Mouse (Mus musculus) adrenal gland, adult 2 months (tissue): ENCODE results near the gene Rffl. TPM values are rescaled to one million over a fixed set of nuclear protein-coding genes. Genes with fewer than 3 reads are reported as not detected.
A peak's percentile ranks its signal among the peaks of the same experiment; 100 is the strongest.
"Not testable (repeated sequence)": the region's sequence is repeated elsewhere in the genome, so short reads cannot be mapped to it uniquely, and the experiment has no call there.

Experiments
- DNase-seq: peaks from one replicate; pipeline ENCODE4 v3.0.0; 2021
- polyA plus RNA-seq: library from polyadenylated mRNA; depleted of rRNA; stranded (reverse); fragments of >200 nt; gene quantifications from 2 replicates; pipeline ENCODE4 v1.2.3, GENCODE M21; 2012
- total RNA-seq, 2 experiments: library from RNA; stranded (reverse); gene quantifications; 2 replicates each; pipeline ENCODE4 v1.2.3; 2021

The Rffl gene
- total and polyA plus RNA-seq, 3 experiments = 5.3 to 10.6 (median 7.4) TPM

GRCm38 (mm10) chr11:82845415-82846078 is 25.5 kb downstream of the Rffl start:
- DNase-seq = peak; percentile 92

GRCm38 (mm10) chr11:82844771-82845414 is 26.1 kb downstream of the Rffl start:
- peak; percentile 13 for DNase-seq

- no peak for DNase-seq
These were observed 32.5 kb downstream of the Rffl start for GRCm38 (mm10) chr11:82838511-82838910.

- DNase-seq = no peak
These were observed 33.2 kb downstream of the Rffl start for GRCm38 (mm10) chr11:82837848-82838247.

- DNase-seq = no peak
These were observed 33.8 kb downstream of the Rffl start for GRCm38 (mm10) chr11:82837192-82837591.

- no peak for DNase-seq
These were observed 35.2 kb downstream of the Rffl start for GRCm38 (mm10) chr11:82835616-82836432.

GRCm38 (mm10) chr11:82834359-82834758 is 36.7 kb downstream of the Rffl start:
- not testable (repeated sequence) for DNase-seq

- no peak for DNase-seq
These were observed 37.1 kb downstream of the Rffl start for GRCm38 (mm10) chr11:82833929-82834328.

- DNase-seq = not testable (repeated sequence)
These were observed 38.6 kb downstream of the Rffl start for GRCm38 (mm10) chr11:82832402-82832801.

- no peak for DNase-seq
These were observed 39.8 kb downstream of the Rffl start for GRCm38 (mm10) chr11:82831008-82831893.

- DNase-seq = no peak
These were observed 44.2 kb downstream of the Rffl start for GRCm38 (mm10) chr11:82826818-82827217.

- no peak for DNase-seq
These were observed 50.1 kb downstream of the Rffl start for GRCm38 (mm10) chr11:82820788-82821456.

- DNase-seq = peak; percentile 33
These were observed 51.7 kb downstream of the Rffl start for GRCm38 (mm10) chr11:82819350-82819749.

GRCm38 (mm10) chr11:82808485-82808884 is 62.5 kb downstream of the Rffl start:
- DNase-seq = no peak

GRCm38 (mm10) chr11:82807370-82807769 is 63.6 kb downstream of the Rffl start:
- DNase-seq = no peak

- DNase-seq = no peak
These were observed 64.4 kb downstream of the Rffl start for GRCm38 (mm10) chr11:82806656-82807055.

- no peak for DNase-seq
These were observed 87.6 kb downstream of the Rffl start for GRCm38 (mm10) chr11:82783453-82783852.

GRCm38 (mm10) chr11:82782197-82782596 is 88.8 kb downstream of the Rffl start:
- DNase-seq = no peak

- DNase-seq = peak; percentile 95
These were observed 89.8 kb downstream of the Rffl start, which contains the start of gene Lig3 for GRCm38 (mm10) chr11:82780983-82781903. Lig3 (plus strand) TSS chr11:82781108.

GRCm38 (mm10) chr11:82780134-82780533 is 90.9 kb downstream of the Rffl start:
- DNase-seq = peak; percentile 9
